Mouse (Mus musculus): ENCODE measurements at regions not wholly inside any gene's neighbourhood (a gene's known extent, or its start where the extent isn't known, plus 50 kb on each side); places are given as distances from the start of the nearest gene placed in this dataset.
"Not testable (repeated sequence)": the region's sequence is repeated elsewhere in the genome, so short reads cannot be mapped to it uniquely, and the experiment has no call there.

- no peak for DNase-seq (ENCODE audit: extremely low spot score)
Observed at GRCm38 (mm10) chr16:58146479-58146878, 261.8 kb upstream of the Dcbld2 start.

- DNase-seq (ENCODE audit: extremely low spot score): no peak
Observed at GRCm38 (mm10) chr16:58155538-58155937, 252.7 kb upstream of the Dcbld2 start.

- no peak for DNase-seq (ENCODE audit: extremely low spot score)
Observed at GRCm38 (mm10) chr16:58178744-58179401, 229.4 kb upstream of the Dcbld2 start.

GRCm38 (mm10) chr16:58179981-58180380 is 228.3 kb upstream of the Dcbld2 start:
- not testable (repeated sequence) for DNase-seq (ENCODE audit: extremely low spot score)

DNA sequence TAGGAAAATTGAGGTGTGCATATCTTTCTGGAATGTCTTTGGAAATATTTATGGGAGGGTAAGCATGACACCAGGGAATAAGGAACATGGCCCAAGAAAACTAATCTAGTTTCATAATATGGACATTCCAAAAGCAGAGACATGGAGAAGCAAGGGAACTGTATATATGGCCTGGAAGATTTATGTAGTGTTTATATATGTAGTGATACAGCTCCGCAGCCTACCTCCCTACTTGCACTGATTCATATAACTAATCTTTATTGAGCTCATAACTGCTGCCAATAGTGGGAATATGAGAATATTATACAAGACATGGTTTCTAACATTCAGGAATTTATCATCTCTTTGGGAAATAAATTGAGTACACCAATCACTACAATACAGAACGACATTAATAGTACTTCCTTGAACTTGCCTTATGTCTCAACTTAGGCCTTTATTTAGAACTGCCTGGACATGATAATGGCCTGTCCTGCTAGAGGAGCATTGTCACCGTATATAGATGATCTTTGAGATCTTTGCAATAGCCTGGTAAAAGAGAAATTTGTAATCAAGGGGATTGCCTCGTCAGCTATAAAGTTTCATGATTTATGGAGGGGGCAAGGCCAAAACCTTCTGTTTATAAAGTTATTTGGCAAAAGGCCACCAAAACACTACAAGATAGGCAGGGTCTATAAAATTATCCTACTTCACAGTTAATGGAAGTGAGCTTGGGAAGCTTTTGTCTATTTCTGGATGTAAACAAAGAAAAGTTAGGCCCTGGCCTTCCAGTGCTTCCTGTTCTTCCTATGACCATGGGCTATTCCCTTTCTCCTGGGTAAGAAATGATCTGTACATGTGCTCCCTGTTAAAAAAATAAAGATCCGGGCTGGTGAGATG is 213.4 kb upstream of the Dcbld2 start:
- no peak for DNase-seq (ENCODE audit: extremely low spot score)

- no peak for DNase-seq (ENCODE audit: extremely low spot score)
Observed at GRCm38 (mm10) chr16:58211872-58212271, 196.4 kb upstream of the Dcbld2 start.

- DNase-seq (ENCODE audit: extremely low spot score): no peak
Observed at GRCm38 (mm10) chr16:58234686-58235085, 173.6 kb upstream of the Dcbld2 start.

DNA sequence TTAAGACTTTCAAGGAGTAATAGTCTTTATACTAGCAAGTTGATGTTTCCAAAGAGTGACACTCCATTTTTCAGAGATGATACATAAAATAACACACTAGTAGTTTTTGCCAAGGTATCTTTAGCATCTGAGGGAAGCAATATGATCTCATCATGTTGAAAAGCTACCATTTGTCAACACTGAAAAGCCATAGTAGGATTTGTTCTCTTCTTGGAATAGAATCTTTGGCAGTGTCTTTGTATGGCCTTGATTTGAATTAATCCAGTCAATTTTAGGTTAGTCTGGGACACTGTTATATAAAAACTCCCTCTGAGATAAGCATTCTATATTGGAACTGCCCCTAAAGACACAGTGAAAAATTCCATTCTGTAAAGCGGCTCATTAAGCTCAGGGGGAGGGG is 171.4 kb upstream of the Dcbld2 start:
- no peak for DNase-seq (ENCODE audit: extremely low spot score)

- DNase-seq (ENCODE audit: extremely low spot score): no peak
Observed at GRCm38 (mm10) chr16:58276281-58276680, 132.0 kb upstream of the Dcbld2 start.

- DNase-seq (ENCODE audit: extremely low spot score): no peak
Observed at GRCm38 (mm10) chr16:58281474-58281873, 126.8 kb upstream of the Dcbld2 start.

DNA sequence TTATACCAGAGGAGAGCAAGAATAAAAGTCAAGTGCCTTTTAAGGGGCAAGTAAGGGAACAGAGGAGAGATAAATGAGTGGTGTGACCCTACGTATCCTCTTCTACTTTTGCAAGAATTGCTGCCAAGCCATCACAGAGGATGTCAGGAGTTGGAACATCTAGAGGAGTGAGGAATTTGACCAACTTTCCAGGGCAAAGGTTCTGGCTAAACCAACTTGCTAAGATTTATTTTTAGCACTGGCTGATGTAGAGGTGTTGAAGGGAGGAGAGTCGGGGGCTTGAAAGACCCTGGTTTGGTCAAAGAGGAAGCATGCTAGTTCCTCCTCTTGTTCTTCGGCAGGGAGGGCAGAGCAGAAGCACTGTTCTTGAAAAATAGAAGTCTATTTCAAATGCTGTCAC is 113.8 kb upstream of the Dcbld2 start:
- no peak for DNase-seq (ENCODE audit: extremely low spot score)

DNA sequence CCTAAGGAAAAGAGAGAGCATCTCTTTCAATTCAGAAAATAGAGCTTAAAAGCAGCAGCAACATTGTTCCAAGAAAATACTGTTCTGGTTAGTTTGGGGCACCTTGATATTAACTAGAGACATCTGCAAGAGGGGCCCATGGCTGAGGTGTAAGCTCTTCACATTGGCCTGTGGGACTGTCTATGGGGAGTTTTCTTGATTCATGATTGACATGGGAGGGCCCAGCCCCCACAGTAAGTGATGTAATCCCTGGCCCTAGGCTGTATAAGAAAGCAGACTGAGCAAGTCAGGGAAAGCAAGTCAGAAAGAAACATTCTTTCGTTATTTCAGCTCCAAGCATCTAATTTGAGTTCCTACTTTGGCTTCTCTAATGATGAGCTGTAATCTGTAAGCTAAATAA is 113.1 kb upstream of the Dcbld2 start:
- DNase-seq (ENCODE audit: extremely low spot score): no peak

DNA sequence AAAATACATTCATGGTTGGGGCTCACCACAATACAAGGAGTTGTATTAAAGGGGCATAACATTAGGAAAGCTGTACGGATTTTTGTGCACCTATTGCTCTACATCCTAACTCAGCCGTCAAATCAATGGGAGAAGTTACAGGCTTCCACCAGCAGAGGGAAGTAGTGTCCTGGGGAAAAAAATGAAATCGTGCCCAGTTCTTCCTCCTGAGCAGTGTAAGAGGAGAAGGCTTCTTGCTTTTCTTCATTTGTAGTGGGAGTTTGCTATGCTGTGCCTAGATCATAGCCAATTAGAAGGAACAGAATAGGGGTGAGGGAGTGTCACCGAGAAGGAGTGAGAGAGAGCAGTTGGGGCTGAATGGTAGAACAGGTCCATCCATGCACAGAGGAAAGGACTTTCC is 108.7 kb upstream of the Dcbld2 start:
- DNase-seq (ENCODE audit: extremely low spot score): peak; percentile 66

DNA sequence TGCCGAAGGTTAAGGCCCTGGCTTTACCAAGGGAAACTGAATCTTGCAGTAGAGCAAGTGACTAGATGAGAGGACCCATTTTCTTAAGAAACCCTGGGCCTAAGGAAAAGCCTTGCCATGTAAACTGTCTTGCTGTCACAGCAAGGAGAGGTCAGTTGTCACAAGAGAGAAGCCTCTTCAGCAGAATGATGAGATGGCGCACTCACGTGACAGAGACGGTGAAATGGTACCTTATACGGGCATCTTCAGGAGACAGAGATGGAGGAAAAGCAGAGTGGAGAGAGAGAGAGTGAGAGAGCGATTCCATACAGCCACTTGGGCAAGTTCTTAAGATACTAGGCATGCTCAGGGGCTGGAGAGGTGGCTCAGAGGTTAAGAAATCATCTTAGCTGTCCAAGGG is 108.1 kb upstream of the Dcbld2 start:
- no peak for DNase-seq (ENCODE audit: extremely low spot score)

GRCm38 (mm10) chr16:58303555-58303954 is 104.7 kb upstream of the Dcbld2 start:
- peak; percentile 43 for DNase-seq (ENCODE audit: extremely low spot score)

DNA sequence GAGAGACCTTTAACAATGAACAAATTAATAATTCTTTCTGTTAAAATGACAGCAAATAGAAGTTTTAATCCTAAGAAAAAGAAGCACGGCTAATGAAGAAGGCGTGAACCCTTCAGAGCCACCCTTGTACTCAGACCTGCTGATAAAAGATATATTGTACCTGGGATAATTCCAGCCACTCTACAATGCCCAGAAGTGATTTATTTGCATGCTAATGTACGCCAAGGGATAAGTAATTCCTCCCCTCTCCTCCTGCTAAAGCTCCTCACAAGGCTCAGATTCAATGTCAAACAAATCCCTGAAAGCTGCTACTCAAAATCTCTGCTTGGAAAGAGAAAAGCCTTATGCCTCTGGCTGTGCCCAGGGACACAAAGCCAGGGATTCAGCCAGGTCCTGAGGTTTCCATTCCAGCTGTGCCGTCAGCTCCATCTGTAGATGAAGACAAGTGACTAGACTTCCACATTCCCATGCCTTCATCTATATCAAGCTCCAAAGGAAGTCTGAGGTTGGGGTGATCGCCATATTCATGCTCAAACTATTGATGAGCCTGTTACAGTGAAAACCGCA is 91.3 kb upstream of the Dcbld2 start:
- DNase-seq (ENCODE audit: extremely low spot score): no peak

DNA sequence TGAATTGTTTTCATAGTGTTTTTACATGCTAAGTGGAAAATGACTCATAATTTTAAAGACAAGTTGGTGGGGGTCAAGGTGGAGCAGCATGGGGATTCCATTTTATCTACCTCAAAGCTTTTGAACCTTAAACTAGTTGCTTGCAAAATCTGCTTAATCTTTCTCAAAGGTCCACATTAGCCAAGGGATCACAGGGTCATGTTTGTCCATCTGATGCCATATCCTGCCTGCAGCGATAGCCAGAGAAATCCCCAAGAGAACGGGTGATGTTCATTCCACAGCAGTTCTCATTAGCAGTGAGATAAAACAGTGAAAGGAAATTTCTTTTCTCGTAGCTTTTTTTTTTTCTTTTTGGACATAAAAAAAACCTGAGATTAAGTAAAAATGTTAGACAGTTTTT is 77.2 kb upstream of the Dcbld2 start:
- DNase-seq (ENCODE audit: extremely low spot score): no peak

DNA sequence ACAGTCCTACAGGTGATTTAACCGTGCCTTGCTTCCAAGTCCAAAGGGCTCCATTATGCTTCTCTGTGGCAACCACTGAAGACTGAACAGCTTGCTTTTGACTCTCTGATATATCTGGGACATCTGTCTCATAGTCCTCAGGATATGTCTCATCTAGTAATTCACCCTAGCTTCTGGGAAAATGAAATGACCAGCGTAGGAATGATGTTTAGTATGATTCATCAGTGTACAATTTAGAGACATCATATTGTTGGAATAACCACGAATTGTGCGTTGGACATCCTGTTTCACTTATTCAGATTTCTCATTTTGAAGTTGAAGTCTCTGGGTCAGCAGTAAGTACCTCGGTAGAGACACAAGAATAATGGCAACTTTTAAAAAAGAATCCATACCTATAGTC is 64.3 kb upstream of the Dcbld2 start:
- DNase-seq (ENCODE audit: extremely low spot score): no peak

DNA sequence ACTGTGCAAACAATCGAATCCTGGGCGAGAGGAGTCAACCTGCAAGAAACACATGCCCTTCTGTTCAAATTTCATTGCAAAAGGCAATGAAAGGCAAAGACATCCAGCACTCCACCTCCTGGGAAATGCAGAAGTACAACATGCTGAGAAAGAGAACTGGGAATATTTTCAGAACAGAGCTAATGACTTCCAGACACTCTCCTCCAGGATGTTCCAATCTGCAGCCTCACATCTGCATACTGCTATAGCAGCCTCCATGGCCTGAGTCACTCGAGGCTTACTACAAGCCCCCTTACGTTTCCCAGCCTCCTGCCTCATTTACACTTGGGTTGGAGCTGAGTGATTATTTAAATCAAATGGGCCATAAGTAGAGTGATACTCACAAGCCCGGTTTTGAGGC is 58.9 kb upstream of the Dcbld2 start:
- peak; percentile 23 for DNase-seq (ENCODE audit: extremely low spot score)

- peak; percentile 18 for DNase-seq (ENCODE audit: extremely low spot score)
Observed at GRCm38 (mm10) chr16:58349802-58350201, 58.4 kb upstream of the Dcbld2 start.

DNA sequence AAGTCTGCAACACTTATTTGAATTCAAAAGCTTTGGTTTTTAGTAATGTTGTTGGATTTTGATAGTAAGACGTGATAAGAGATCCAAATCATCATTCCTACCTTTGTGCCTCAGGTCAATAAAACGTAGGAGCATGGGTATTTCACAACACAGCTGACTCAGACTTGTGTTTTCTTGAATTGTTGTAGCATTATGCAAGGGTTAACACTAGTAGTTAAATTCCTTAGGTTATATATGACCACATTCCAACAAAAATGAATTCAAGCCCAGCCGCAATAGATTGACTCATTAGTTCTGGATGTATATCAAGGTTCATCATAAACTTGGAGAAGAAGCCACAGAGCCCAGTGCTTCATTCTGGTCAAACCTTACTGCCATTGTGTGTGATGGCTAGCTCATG is 56.1 kb upstream of the Dcbld2 start:
- no peak for DNase-seq (ENCODE audit: extremely low spot score)

DNA sequence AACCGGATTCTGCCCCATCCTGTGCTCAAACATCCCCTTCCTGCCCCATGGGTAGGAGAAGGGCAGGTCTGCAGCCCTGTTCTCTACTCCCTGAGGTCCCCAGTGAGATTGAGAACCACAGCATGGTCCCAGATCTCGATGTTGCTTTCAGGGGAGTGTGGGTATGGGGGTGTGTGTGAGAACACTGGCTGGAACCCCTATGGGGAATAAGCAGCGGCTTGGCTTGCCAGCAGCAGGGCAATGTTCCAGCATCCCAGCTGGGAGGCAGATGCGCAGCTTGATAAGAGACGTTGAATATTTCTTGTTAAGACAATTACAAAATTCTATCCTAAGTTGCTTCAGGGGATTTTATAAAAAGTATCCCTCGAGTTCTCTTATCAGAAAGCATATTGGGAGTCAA is 53.7 kb upstream of the Dcbld2 start:
- no peak for DNase-seq (ENCODE audit: extremely low spot score)

Data from embryo, embryonic 9.5 days (tissue).